Mouse (Mus musculus) embryo, embryonic 10 days (tissue): ENCODE measurements around the gene Fpgs.

ENCODE experiments used
- DNase-seq: peaks from one replicate; pipeline ENCODE4 v3.0.0-alpha.2; 2015; ENCODE audit warnings: low spot score

The Fpgs gene

DNA sequence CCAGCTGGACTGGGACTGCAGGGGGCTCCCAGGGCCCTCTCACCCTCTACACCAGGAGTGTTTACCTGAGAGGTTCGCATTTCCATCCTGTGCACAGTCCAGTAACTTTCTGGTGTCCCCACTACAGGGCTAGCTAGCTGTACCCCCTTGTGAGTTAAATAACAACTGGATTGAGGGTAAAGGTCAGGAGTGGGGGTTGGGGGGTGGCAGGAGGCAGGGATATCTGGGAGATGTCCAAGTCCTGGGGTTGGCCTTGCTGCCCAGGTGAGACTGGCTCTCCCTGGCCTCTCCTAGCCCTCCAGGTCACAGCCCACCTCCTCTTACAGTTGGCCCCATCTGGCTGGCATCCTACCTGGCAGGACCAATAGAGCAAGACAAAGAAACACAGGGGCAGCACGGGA lies at the start of gene Fpgs:
TSS of gene Fpgs (minus strand) at position 125 of the 401 bp plus-strand sequence.
- DNase-seq, result no peak

DNA sequence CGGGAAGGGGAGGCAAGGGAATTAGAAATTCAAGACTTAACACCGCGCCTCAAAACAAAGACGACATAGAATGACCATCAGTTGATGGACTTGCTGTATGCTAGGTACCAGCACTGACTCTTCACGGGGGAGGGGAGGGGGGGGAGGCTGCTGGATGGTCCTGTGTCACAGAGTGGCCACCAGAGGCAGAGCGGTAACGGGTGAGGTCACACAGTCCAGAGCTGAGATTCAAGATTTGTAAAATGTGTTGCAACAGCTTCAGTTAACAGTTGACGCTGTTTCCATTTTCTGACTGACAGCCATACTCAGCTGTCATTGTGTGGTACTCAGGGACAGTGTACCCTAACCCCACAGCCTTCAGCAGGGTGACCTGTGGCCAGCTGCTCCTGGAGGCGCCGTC lies 48.2 kb upstream of the Fpgs start:
- no peak for DNase-seq

GRCm38 (mm10) chr2:32751665-32752033 lies 47.7 kb upstream of the Fpgs start:
- no peak for DNase-seq

DNA sequence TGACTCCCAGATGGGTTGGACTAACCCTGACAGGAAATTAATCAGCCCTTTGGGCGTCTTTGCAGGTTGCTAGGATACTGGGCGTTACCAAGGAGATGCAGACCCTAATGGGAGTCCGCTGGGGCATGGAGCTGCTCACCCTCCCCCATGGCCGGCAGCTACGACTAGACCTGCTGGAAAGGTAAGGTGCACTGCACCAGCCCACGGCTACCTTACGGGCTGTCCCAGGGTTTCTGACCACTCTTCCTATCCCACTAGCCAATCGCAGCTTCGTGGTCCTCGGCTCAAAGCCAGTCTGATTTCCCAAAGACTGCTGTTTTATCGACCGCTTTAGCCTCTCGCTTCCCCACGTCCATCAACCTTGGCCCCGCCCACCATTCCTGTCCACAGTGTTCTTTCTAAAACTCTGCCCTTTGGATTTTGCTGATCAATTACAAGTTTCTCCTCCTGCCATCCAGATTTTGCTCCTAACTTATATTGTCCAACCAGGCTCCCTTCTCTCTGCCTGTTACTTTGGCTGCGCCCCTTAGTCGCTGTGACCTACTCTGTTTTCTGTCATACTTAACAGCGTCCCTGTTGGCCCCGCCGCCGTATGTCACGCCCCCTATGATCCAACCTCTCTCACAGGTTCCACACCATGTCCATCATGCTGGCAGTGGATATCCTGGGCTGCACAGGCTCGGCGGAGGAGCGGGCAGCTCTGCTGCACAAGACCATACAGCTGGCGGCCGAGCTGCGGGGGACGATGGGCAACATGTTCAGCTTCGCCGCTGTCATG lies 47.1 kb upstream of the Fpgs start:
- peak; percentile 93 for DNase-seq

- DNase-seq, result no peak
These were observed 46.3 kb upstream of the Fpgs start for GRCm38 (mm10) chr2:32750199-32750598.

DNA sequence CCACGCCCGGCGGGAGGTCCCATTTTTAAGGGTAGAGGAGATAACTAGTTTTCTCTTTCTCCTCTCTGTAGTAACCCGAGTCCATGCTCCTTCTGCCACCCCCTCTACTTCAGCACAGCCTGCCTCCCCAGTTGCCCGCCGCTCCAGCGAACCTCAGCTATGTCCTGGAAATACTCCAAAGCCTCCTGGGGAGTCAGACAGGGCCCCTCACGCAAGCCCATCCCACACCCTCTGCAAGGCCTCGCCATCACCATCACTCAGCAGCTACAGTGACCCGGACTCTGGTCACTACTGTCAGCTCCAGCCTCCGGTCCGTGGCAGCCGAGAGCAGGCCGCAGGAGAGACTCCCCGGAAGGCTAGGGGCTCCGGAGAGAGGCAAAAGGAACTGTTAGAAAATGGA lies 45.1 kb upstream of the Fpgs start:
- no peak for DNase-seq

DNA sequence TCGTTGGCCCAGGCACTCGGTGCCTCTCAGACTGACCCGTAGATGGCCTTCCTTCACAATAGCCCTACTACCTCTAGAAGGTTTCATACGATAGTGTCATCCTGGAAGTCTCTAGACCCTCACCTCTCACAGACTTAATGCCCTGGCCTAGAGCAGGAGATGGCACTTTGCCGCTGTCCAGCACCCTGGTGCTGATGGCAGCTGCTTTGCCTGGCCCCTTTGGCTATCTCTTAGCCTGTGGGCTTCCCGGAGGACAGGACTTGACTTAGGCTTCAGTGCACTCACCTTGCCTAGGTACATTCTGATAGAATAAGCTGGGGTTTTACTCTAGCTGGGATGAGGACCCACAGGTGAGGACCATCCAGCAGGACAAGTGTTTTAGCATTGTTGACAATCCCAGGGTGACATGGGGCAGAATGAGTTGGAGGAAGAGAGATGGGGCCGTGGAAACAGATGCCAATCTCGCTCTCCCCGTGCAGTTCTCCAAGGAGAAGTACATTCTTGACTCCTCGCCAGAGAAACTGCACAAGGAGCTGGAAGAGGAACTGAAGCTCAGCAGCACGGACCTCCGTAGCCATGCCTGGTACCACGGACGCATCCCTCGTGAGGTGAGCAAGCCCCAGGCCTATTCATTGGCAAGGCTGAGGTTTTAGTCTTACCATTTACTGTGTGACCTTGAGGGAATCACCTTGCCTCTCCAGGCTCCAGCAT lies 40.5 kb upstream of the Fpgs start:
- DNase-seq, result peak; percentile 44

- DNase-seq, result peak; percentile 79
These were observed 38.2 kb upstream of the Fpgs start for GRCm38 (mm10) chr2:32742173-32742531.

DNA sequence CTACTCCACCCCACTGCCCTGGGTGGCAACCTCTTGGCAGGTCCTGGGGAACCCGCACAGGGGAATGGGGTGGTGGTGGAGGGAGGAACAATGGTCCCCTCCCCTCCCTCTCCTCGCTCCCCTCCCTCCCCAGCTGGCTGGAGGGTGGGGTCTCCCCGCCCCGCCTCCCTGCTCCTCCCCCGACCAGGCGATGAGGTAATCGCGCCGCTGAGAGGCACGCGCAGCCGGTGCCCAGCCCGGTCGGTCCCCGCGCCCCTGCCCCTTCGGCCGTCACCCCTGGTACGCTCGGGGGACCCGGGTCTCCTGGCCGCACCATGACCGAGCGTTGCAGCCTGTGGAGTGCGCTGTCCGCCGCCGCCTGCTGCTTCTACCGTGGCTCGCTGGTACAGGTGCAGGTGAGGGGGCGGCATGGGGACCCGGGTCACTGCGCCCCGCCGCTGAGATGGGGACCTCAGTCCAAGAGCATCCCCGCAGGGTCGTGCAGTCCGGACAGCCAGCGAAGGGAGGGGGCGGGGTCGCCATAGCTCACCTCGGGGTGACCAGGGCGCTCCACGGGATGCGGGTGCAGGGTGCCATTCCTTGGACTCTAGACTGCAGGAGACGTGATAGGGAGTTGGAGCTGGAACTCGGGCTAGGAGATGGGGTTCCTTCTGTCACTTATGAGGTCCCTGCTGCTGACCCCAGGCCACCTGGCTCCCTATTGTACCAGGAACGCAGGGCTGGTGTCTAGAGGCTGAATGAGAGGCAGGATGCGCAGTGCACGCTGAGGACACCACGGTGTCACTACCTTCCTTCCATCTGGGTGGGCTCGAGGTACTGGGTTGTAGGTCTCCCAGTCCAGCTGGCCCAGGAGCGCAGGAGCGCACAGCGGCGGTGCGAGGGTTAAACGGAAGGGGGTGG lies 37.6 kb upstream of the Fpgs start:
- peak; percentile 51 for DNase-seq

DNA sequence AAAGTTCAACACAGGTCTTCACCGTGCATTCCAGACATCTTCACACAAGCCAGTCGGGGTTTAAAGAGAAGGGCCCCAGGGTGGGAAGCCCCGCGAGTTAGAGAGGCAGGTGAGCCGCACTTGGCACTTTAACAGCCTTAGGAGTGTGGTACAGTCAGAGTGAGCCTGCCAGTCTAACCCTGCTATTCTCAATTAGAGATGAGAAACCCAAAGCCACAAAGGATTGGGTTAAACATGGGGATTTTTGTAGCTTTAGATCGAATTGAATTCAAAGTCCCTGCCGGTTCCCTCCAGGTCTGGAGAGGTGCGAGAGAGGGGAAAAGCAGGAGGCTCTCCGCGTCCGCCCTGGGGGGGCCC lies 36.9 kb upstream of the Fpgs start, which contains the start of gene 6330409D20Rik:
TSS of gene 6330409D20Rik (minus strand) at position 101 of the 357 bp plus-strand sequence.
- DNase-seq, result no peak

GRCm38 (mm10) chr2:32739311-32739710 lies 35.4 kb upstream of the Fpgs start:
- DNase-seq, result no peak

DNA sequence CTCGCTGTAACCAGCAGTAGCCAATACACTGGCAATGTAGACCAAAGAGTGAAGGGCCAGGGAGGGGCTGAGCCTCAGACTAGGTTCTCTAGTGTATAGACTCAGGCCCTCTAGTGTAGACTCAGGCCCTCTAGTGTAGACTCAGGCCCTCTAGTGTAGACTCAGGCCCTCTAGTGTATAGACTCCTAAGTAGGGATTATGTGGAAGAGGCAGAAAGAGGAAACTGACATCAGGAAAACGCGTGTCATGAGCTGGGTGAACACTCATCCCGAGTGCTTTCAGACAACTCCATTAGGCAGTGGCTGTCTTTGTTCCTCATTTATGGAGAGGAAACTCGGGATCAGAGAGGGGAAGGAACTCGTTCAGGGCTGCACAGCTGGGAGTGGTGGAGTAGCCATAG lies 33.1 kb upstream of the Fpgs start:
- DNase-seq, result no peak

GRCm38 (mm10) chr2:32736306-32736829 lies 32.4 kb upstream of the Fpgs start:
- no peak for DNase-seq

GRCm38 (mm10) chr2:32734933-32735332 lies 31.0 kb upstream of the Fpgs start:
- DNase-seq, result no peak

- DNase-seq, result peak; percentile 31
These were observed 30.5 kb upstream of the Fpgs start for GRCm38 (mm10) chr2:32734480-32734879.

DNA sequence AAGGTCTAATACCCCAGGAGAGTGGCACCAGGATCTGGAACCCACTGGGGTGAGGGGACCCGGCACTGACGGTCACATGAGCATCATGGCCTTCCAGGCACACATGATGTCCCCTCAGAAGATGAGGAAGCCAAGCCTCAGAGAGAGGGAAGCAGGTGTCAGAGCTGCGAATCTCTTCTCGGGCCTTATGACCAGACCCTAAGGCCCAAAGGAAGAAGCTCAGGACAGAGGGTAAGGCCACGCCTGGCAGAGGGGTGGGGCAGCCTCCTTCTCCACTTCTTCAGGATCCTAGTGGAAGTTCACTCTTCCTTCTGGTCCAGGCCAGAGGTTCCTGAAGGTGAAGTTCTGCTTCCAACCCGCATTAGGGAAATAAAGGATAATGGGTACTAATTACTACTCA lies 28.8 kb upstream of the Fpgs start:
- no peak for DNase-seq

DNA sequence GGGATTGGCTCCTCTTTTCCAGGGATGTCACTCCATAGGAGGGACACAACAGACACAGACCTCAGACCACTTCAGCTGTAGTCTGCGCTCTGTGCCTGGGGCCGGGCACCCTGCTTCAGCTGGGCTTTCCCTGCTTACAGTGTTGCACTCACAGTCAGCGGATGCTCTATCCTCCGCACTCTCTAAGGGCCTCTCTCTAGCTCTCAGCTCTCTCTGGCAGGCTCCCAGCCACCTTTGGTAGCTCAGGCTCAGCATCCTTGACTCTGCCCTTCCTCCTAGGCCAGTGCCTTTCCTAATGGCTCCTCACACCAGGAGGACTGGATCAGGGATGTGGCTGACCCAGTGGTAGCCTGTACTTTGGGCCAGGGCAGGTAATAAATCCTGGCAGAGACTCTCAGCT lies 28.0 kb upstream of the Fpgs start:
- no peak for DNase-seq

DNA sequence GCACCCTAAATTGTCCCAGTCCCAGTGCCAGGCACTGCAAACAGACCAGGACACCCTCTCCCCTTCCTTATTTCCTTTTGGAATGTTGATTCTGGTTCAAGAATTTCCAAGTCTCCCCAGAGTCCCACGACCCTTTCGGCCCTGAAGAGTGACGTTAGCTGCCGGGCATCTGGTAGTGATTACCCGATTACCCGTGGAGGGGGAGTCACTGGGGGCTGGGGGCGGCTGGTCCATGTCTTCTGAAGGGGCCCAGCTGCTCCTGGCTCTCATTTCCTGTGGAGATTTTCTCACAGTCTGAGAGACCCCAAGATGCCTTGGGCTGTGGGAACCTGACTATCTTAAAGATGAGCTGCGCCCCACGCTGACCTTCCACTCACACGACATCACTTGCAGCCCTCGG lies 26.9 kb upstream of the Fpgs start:
- peak; percentile 81 for DNase-seq

GRCm38 (mm10) chr2:32729547-32729946 lies 25.6 kb upstream of the Fpgs start:
- DNase-seq, result no peak

DNA sequence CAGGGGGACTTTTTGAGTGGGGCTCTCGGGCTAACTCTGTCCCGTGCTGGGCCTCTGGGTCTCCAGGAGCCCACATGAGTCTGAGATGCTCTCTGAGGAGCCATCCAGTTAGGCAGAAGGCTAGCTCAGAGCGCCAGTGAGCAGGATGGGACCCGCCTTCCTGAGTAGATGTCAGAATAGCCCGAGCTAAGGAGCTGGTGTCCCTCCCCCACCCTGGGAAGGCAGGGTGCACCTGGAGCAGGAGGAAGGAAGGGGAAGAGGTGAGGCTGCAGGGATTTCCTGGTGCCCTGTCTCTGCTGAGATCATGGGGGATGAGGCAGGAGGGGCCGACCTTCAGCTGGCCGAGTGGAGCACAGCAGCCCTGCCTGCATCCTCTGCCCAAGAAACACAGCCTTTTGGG lies 24.5 kb upstream of the Fpgs start:
- no peak for DNase-seq

- DNase-seq, result peak; percentile 99
These were observed 23.5 kb upstream of the Fpgs start for GRCm38 (mm10) chr2:32727435-32727834.
